Mouse (Mus musculus): ENCODE measurements around the gene Llgl1. TPM values are rescaled to one million over a fixed set of nuclear protein-coding genes. Genes with fewer than 3 reads are reported as not detected.

Llgl1 gene
- 17.1 and 17.5 TPM in 2 replicates for polyA plus RNA-seq (2012; ENCODE audit: insufficient read depth, insufficient read length, missing spikeins)

DNA sequence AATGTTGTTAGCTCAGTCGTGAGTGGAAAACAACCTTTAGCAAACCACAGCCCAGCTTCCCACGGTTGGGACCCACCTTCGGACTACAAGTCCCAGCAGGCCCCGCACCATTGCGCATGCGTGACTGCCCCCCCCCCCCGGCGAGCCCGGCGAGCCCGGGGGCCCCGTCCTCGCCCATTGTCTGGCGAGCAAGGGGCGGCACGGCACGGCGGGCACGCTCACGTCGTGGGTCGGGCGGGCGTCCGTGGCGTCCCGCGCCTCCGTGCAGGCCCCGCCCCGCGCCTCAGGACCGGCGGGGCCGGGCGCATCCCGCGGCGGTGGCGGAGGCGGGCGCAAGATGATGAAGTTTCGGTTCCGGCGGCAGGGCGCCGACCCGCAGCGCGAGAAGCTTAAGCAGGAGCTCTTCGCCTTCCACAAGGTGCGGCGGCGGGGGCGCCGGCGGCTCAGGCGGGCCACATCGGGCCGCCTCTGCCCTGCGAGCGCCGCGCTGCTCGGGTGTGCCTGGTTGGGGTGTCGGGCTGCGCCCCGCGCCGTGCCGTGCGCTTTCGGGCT is at the start of gene Llgl1:
TSS of gene Llgl1 (plus strand) at position 200 of the 552 bp plus-strand sequence.
- Histone ChIP-seq H3K4me1 (ENCODE audit: control insufficient read depth, insufficient read depth, low read length) (peaks cover 15% of the 10 kb centered on the region), H3K27ac (ENCODE audit: insufficient read depth, low read depth, low read length) (peak within 1 kb of the TSS; percentile 38), H3K4me3 (ENCODE audit: insufficient read depth, low read length) (peak within 1 kb of the TSS; percentile 76)
- TF ChIP-seq CTCF (IDR thresholded peaks at IDR 0.05; ENCODE audit: low read depth, low read length) = no peak
- TF ChIP-seq POLR2A (IDR thresholded peaks at IDR 0.05; ENCODE audit: borderline replicate concordance, low read depth, low read length) = no peak

DNA sequence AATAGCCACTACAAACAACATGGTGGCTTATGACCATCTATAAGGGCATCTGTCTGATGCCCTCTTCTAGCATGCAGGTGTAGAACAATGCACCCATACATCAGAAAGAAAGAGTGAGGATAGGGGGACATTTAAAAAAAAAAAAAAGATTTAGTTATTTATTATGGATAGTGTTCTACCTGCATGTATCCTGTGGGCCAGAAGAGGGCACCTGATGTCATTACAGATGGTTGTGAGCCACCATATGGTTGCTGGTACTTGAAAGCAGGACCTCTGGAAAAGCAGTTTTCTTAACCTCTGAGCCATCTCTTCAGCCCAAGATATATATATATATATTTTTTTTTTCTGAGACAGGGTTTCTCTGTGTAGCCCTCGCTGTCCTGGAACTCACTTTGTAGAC is 3.4 kb upstream of the Llgl1 start:
- no peak overlapping the region for H3K27ac ChIP-seq (ENCODE audit: insufficient read depth, low read depth, low read length)
- no peak for TF ChIP-seq POLR2A (IDR thresholded peaks at IDR 0.05; ENCODE audit: borderline replicate concordance, low read depth, low read length)
- TF ChIP-seq CTCF (IDR thresholded peaks at IDR 0.05; ENCODE audit: low read depth, low read length) = no peak
- no peak overlapping the region for H3K4me3 ChIP-seq (ENCODE audit: insufficient read depth, low read length)

DNA sequence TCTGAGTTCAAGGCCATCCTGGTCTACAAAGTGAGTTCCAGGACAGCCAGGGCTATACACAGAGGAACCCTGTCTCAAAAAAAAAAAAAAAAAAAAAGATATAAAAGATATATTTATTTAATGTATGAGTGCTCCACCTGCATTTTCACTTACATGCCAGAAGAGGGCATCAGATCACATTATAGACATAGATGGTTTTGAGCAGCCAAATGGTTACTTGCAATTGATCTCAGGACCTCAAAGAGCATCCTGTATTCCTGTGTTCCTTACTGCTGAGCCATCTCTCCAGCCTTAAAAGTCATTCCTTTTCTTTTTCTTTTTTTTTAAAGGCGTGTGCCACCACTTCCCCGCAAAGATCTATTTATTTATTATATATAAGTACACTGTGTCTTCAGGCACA is 2.0 kb upstream of the Llgl1 start:
- H3K4me3 ChIP-seq (ENCODE audit: insufficient read depth, low read length) = no peak overlapping the region
- peaks cover 10% of the 10 kb centered on the region for H3K4me1 ChIP-seq (ENCODE audit: control insufficient read depth, insufficient read depth, low read length)
- TF ChIP-seq POLR2A (IDR thresholded peaks at IDR 0.05; ENCODE audit: borderline replicate concordance, low read depth, low read length) = no peak
- no peak for TF ChIP-seq CTCF (IDR thresholded peaks at IDR 0.05; ENCODE audit: low read depth, low read length)
- H3K27ac ChIP-seq (ENCODE audit: insufficient read depth, low read depth, low read length) = no peak overlapping the region

More for the DNA sequence above, 3.4 kb upstream of the Llgl1 start:
- H3K4me1 ChIP-seq (ENCODE audit: control insufficient read depth, insufficient read depth, low read length) = peaks cover 10% of the 10 kb centered on the region

DNA sequence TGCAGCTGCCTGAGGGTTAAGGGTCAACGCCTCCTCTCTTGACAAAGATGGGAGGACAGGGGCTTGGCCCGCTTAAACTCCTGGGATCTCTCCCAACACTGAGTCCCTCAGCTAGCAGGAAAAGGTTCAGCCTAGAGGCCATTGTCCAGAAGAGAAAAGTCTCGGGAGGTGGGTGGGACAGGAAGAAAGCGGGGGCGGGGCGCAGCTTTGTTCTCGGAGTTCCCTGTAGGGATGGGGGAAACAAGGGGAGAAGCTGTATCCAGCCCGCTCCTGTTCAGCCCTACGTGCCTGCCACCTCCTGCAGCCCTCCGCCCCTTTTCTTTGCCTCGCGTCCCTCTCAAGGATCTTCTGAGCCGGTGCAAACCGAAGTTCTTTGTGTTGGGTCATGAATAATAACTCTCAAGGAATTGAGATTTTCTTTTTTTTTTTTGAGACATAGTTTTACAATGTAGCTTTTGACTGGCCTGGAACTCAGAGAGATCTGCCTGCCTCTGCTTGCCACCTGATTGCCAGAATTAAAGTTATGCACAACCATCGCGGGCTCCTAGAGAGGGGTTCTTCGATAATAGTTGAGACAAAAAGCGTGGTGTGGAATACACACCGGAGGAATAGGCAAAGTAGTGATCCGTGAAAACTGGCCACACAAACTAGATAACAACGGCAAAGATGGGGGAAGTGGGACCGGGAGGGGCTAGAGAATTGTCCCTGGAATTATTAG is 558 bp upstream of the Llgl1 start:
- TF ChIP-seq POLR2A (IDR thresholded peaks at IDR 0.05; ENCODE audit: borderline replicate concordance, low read depth, low read length) = no peak
- TF ChIP-seq CTCF (IDR thresholded peaks at IDR 0.05; ENCODE audit: low read depth, low read length) = no peak
- Histone ChIP-seq H3K4me3 (ENCODE audit: insufficient read depth, low read length) (peak overlapping the region; percentile 76), H3K27ac (ENCODE audit: insufficient read depth, low read depth, low read length) (no peak overlapping the region), H3K4me1 (ENCODE audit: control insufficient read depth, insufficient read depth, low read length) (peaks cover 15% of the 10 kb centered on the region)

DNA sequence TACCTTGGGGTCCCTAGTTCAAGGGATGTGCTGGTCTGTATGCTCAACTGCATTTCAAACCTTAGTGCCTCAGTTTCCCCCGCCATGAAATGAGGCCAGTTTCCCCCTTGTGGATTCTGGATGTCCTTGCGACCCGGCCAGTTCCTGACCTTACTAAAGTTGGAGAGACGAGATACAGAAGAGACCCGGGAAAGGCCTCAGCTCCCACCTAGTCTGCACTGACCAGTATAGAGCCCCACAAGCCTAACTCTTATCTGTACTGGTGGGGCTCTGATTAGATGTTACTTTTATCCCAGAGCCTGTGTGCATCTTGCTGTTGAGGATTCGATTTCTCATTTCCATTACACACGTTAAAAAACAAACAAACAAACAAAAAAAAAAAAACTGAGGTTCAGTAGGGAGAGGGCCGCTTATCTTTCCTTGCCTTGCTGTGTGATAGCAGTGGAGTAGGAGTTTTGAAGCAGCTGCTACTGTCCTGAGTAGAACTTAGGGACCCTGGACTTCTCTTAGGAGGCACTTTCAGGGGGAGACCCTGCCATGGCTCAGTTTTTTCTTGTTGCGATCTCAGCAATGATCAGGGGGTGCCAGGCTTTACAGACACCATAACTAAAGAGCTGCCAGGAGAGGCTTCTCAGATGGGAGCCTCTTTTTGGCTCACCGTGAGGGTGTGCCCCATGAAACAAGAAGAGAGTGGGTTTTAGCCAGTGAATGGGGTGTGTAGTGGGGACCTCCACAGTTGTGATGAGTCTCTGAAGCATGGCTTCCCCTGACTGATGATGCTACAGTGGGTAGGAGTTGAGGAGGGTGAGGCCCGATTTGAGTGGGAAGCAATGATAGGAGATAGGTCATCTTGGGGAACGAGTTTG is 1.0 kb downstream of the Llgl1 start:
- H3K4me3 ChIP-seq (ENCODE audit: insufficient read depth, low read length) = peak overlapping the region; percentile 76
- peaks cover 15% of the 10 kb centered on the region for H3K4me1 ChIP-seq (ENCODE audit: control insufficient read depth, insufficient read depth, low read length)
- TF ChIP-seq CTCF (IDR thresholded peaks at IDR 0.05; ENCODE audit: low read depth, low read length) (no peak), POLR2A (IDR thresholded peaks at IDR 0.05; ENCODE audit: borderline replicate concordance, low read depth, low read length) (no peak)
- H3K27ac ChIP-seq (ENCODE audit: insufficient read depth, low read depth, low read length) = no peak overlapping the region

DNA sequence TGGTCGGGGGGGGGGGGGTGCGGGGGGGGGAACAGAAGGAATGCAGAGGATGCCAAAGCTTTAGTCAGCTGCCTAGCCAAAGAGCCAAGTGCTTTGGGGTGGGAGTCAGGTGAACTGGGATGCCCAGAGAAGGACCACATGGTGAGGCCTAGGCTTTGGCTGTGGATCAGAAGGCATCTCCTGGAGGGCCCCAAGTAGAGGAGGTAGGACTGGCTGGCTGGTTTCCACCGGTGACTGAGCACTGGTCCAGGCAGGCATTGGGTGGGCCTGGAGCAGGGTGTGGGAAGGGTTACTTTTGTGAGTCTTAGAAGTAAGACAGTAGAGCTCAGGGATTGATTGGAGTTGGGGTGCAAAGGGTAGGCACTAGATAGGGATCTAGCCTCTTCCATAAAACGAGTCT is 2.1 kb downstream of the Llgl1 start:
- TF ChIP-seq POLR2A (IDR thresholded peaks at IDR 0.05; ENCODE audit: borderline replicate concordance, low read depth, low read length) (no peak), CTCF (IDR thresholded peaks at IDR 0.05; ENCODE audit: low read depth, low read length) (no peak)
- Histone ChIP-seq H3K4me3 (ENCODE audit: insufficient read depth, low read length) (no peak overlapping the region), H3K27ac (ENCODE audit: insufficient read depth, low read depth, low read length) (no peak overlapping the region), H3K4me1 (ENCODE audit: control insufficient read depth, insufficient read depth, low read length) (peaks cover 15% of the 10 kb centered on the region)

DNA sequence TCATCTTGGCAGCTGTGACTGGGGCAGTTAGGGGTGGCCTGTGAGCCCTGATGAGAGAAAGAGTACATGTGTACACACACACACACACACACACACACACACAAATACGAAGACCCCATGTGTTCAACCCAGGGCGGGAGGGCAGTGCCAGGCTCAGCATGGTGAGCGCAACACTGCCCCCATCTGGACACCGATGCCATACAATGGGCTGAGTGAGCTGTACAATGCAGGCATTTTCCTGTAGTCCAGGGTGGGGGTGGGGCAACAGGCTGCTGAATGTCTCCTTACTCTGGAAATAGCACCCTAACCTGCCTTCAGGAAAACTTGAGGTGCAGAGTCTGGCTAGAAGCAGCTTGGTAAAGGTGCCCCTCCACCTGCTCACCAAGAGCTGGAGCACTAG is 3.6 kb downstream of the Llgl1 start:
- TF ChIP-seq POLR2A (IDR thresholded peaks at IDR 0.05; ENCODE audit: borderline replicate concordance, low read depth, low read length) (no peak), CTCF (IDR thresholded peaks at IDR 0.05; ENCODE audit: low read depth, low read length) (peak; percentile 31; the same call in 1 of the 2 replicates)
- Histone ChIP-seq H3K27ac (ENCODE audit: insufficient read depth, low read depth, low read length) (no peak overlapping the region), H3K4me3 (ENCODE audit: insufficient read depth, low read length) (no peak overlapping the region), H3K4me1 (ENCODE audit: control insufficient read depth, insufficient read depth, low read length) (peaks cover 27% of the 10 kb centered on the region)

DNA sequence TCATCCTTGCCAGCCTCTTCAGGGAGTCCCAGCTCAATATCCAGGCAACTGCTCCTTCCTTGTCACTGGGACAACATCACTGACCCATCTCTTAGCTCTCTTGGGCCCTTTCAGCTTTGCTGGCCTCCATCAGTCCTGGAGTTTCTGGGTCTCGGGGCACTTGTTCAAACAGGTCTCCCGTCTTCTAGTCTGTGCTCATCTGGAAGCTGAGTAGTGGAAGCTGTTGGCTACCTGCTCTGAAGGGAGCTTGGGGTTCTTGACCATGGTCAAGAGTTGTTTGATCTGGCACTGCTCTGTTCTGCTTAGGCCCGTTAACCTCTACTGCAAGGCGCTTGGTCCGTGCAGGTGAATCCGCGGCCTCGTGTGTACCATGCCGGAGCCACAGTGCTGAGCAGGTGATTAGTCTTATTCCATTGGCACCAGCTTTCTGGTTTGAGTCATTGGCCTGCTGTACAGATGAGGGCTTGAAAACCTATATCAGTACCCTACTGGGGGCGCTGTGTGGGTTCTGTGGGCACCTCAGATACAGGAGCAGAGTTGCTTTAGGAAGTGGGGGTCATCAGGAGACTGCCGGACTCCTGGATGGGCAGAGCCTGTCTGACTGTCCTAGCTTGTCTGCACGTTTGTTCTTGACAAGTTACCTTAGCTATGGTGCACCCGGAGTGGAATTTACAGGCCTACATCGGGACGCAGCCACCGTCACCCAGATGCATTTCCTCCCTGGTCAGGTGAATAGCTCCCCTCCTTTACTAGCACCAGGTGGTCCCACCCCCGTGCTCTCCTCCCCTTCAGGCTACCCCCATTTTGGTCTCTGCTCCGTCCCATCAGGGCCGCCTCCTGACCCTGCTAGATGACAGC is 4.7 kb downstream of the Llgl1 start:
- Histone ChIP-seq H3K4me3 (ENCODE audit: insufficient read depth, low read length) (no peak overlapping the region), H3K27ac (ENCODE audit: insufficient read depth, low read depth, low read length) (no peak overlapping the region), H3K4me1 (ENCODE audit: control insufficient read depth, insufficient read depth, low read length) (peaks cover 25% of the 10 kb centered on the region)
- TF ChIP-seq CTCF (IDR thresholded peaks at IDR 0.05; ENCODE audit: low read depth, low read length) (no peak), POLR2A (IDR thresholded peaks at IDR 0.05; ENCODE audit: borderline replicate concordance, low read depth, low read length) (no peak)

DNA sequence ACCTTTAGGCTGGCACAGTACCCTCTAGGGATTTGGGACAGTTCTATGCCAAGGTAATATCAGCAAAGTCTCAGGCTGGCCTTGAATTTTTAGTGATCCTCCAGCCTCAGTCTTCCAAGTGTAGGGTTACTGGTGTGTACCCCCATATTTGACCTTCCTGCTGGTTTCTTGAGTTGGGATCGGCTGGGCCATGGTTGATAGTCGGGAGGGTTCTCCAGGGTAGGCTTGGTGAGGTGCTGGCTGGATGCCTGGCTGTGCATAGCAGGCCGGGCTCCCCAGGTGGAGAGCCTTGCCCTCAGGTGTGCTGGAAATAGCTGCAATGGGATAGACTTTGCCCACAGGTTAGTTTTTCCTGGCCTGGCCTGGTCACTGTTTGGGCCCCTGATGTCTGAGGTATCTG is 5.7 kb downstream of the Llgl1 start:
- H3K4me3 ChIP-seq (ENCODE audit: insufficient read depth, low read length) = no peak overlapping the region
- no peak overlapping the region for H3K27ac ChIP-seq (ENCODE audit: insufficient read depth, low read depth, low read length)
- H3K4me1 ChIP-seq (ENCODE audit: control insufficient read depth, insufficient read depth, low read length) = peaks cover 24% of the 10 kb centered on the region
- TF ChIP-seq POLR2A (IDR thresholded peaks at IDR 0.05; ENCODE audit: borderline replicate concordance, low read depth, low read length) (no peak), CTCF (IDR thresholded peaks at IDR 0.05; ENCODE audit: low read depth, low read length) (no peak)
